Mouse (Mus musculus) heart, adult 2 months (tissue): ENCODE results near the gene H6pd.

Experiments
- CTCF ChIP-seq: fragments of 200-600 bp; IDR thresholded peaks from 2 replicates; pipeline ENCODE4 v1.8.1; 2022; ENCODE audit warnings: antibody characterized with exemption, mild to moderate bottlenecking, moderate library complexity
- EP300 ChIP-seq: fragments of 200-500 bp; IDR thresholded peaks from 2 replicates; pipeline ENCODE4 v1.6.1; 2011; ENCODE audit warnings: low read depth, low read length, control low read depth; ENCODE audit not compliant: insufficient read depth
- POLR2A ChIP-seq: fragments of 200-500 bp; IDR thresholded peaks from 2 replicates; pipeline ENCODE4 v1.6.1; 2011; ENCODE audit warnings: mild to moderate bottlenecking, low read depth, low read length, control low read depth; ENCODE audit not compliant: insufficient read depth

DNA sequence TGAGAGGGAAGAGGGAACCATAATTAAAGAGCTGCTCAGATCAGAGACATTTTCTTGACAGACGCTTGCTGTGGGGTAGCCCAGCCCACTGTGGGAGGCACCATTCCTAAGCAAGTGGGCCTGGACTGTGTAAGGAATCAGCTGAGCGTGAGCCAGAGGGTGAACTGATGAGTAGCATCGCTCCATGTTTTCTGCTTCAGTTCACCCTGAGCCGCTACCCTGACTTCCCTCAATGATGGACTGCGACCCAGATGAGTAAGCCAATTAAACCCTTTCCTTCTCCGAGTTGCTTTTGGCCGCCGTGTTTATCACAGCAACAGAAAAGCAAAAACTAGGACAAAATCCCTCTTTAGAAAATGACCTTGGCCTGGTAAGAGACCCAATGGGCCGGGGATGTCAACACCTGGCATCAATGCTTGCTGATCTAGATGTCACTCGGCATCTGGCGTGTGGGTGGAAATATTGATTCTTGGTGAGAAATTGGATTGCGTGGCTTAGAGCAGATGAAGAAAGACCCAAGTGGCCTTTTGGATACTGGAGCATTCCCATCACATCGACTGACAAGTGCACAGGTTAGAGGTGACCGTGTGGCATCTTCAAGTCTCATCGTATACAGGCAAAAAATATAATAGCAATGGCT is 11.0 kb upstream of the H6pd start:
- TF ChIP-seq POLR2A = no peak
- no peak for TF ChIP-seq CTCF
- TF ChIP-seq EP300 = no peak
